Mouse (Mus musculus) forelimb bud, embryonic 11.5 days (tissue): Measurements from ENCODE around the gene Zfp988.
"Not testable (repeated sequence)": the region's sequence is repeated elsewhere in the genome, so short reads cannot be mapped to it uniquely, and the experiment has no call there.

ENCODE experiments used
- DNase-seq: peaks from one replicate; pipeline ENCODE4 v3.0.0-alpha.2; 2012; ENCODE audit warnings: low read depth, low spot score

The Zfp988 gene

DNA sequence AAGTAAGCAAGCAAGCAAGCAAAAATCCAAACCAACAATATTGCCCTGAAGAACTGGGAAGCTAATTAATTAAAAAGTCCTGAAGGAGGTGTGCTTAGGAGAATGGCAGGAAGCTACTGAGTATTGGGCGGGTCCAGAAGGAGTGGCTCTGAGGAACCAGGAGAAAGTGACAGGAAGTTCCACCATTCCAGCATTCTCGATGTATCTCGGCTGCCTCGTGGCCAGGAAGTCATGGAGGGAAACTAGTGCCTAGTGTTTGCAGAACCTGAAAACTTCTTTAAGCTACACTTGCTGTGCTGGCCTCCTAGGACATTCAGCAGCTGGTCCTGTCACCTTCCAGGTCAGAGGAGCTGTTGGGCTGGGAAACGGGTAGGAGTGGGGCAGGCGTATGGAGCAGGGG lies at the start of gene Zfp988:
Gene Zfp988 (plus strand): TSS at position 239 of the 400 bp plus-strand sequence.
- not testable (repeated sequence) for DNase-seq

- DNase-seq, result not testable (repeated sequence)
Observed at GRCm38 (mm10) chr4:147262708-147263107, 42.8 kb upstream of the Zfp988 start.

- DNase-seq, result not testable (repeated sequence)
Observed at GRCm38 (mm10) chr4:147267302-147267701, 38.2 kb upstream of the Zfp988 start.

DNA sequence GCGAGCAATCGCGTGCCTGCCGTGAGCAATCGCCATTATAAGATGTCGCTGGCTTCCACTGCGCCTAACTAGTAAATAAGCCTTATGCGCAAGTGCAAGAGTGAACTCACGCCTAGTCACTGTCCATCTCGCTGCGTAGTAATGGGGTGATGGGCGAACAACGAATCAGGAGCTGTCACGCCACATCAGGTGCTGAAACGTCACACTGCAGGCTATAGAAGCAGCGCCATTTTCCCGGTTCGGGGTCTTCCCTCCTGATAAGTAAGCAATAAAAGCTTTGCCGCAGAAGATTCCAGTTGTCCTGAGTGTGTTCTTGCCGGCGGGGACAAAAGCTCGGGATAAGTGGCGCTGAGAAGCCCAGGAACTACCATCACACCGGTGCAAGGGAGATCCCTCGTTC lies 36.7 kb upstream of the Zfp988 start:
- not testable (repeated sequence) for DNase-seq

- not testable (repeated sequence) for DNase-seq
Observed at GRCm38 (mm10) chr4:147270026-147270425, 35.4 kb upstream of the Zfp988 start.

- not testable (repeated sequence) for DNase-seq
Observed at GRCm38 (mm10) chr4:147271601-147272000, 33.9 kb upstream of the Zfp988 start.

DNA sequence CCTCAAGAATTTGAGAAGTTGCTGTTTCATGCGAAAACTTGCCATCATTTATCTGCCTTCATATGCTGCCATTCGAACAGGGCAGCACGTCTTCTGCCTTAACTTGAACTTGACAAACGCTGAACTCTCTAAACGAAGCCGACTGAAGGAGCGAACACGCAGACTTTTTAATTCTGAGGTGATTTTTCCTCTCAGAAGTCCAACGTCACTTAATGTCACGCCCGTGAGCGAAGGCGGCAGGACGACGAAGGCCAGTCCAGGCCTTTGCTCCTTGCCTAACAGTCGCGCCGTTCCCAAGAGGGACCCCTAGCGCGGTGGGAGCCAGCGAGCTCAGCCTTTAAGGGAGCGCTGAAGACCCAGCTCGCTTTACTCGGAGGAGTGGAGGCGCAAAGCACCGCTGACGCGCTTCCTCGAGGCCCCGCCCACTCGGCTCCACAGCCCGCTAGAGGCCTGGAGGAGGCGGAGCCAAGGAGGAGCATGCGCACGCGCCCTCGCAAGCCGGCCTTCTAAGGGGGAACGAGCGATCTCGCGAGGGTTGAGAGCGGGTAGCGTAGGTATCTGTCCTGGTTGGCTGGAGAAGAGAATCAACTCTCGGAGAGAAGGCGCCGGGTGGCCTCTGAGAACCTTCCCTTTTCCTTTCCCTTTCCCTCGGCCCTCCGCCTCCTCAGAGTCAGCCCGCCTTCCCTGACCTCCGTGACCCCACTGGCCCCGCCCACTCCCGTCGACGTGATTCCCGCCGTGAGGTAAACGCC lies 30.3 kb upstream of the Zfp988 start:
- DNase-seq, result not testable (repeated sequence)

DNA sequence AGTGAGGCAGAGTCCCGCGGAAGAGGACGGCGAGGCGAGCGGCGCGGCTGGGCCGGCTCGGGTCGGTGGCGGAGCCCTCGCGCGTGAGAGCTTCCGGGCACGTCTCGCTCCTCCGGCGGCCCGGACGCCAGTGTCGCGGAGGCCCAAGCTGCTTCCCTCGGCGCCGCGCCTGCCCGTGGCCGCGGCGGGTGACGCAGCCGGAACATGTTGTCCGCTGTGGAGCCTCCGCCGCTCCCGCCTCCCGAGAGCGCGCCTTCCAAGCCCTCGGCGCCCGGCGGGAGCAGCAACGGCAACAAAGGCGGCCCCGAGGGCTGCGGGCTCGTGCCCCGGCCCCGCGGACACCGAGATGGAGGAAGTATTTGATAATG lies 29.7 kb upstream of the Zfp988 start:
- not testable (repeated sequence) for DNase-seq

- not testable (repeated sequence) for DNase-seq
Observed at GRCm38 (mm10) chr4:147280406-147280805, 25.1 kb upstream of the Zfp988 start.

DNA sequence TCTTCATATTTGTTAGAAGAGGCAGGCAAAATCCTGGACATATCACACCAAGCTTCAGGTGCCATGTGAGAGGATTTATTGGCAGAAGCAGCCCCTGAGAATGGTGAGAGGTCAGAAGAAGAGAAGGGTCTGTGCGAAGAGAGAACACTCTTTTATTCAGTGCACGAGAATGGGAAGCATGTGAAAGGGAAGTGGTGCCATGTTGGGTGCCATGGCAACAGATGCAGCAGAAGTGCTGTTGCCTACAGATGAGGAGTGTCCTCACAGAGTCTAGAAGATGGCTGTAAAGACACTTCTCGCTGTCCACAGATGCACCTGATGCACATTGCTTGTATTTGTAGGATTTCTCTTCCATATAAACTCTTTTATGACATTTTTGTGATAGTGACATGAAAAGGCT lies 6.9 kb upstream of the Zfp988 start:
- not testable (repeated sequence) for DNase-seq

DNA sequence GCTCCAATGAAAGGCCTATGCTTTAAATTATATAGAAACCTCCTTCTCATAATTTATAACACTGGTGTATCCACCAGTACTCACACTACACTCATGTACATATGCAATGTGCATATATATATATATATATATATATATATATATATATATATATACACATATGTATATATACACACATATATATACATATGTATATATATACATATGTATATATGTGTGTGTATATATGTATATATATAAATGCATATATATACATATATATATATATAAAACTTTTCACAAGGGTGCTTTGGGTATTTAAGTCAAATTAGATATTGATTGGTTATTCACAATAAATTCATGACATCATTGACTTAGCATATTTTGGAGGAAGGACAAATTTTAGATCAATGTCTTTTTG lies 3.1 kb upstream of the Zfp988 start:
- DNase-seq, result not testable (repeated sequence)

- not testable (repeated sequence) for DNase-seq
Observed at GRCm38 (mm10) chr4:147335036-147335690, 29.7 kb downstream of the Zfp988 start.

- not testable (repeated sequence) for DNase-seq
Observed at GRCm38 (mm10) chr4:147335691-147336367, 30.4 kb downstream of the Zfp988 start.

DNA sequence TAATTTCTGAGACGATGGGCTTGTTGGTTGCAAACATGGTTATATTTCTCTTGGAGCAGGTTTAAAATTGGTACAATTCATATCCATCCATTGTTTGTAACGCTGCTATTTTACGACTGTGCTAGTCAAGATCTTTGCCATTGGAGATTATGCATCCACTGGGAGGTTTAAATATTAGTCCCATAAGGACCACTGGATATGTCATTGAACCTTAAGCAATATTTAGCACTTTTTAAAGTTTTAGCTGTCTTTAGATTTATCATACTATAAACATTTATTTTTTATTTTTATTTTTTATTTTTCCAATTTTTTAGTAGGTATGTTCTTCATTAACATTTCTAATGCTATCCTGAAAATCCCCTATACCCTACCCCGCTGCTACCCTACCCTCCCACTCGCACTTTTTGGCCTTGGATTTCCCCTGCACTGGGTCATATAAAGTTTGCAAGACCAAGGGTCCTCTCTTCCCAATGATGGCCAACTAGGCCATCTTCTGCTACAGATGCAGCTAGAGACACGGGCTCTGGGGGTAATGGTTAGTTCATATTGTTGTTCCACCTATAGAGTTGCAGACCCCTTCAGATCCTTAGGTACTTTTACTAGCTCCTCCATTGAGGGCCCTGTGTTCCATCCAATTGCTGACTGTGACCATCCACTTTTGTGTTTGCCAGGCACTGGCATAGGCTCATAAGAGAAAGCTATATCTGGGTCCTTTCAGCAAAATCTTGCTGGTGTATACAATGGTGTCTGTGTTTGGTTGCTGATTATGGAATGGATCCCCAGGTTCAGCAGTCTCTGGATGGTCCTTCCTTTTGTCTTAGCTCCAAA lies 31.1 kb downstream of the Zfp988 start:
- not testable (repeated sequence) for DNase-seq

DNA sequence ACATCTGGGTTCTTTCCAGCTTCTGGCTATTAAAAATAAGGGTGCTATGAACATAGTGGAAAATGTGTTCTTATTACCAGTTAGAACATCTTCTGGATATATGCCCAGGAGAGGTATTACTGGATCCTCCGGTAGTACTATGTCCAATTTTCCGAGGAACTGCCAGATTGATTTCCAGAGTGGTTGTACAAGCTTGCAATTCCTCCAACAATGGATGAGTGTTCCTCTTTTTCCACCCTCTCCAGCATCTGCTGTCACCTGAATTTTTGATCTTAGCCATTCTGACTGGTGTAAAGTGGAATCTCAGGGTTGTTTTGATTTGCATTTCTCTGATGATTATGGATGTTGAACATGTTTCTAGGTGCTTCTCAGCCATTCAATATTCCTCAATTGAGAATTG lies 32.0 kb downstream of the Zfp988 start:
- DNase-seq, result not testable (repeated sequence)

DNA sequence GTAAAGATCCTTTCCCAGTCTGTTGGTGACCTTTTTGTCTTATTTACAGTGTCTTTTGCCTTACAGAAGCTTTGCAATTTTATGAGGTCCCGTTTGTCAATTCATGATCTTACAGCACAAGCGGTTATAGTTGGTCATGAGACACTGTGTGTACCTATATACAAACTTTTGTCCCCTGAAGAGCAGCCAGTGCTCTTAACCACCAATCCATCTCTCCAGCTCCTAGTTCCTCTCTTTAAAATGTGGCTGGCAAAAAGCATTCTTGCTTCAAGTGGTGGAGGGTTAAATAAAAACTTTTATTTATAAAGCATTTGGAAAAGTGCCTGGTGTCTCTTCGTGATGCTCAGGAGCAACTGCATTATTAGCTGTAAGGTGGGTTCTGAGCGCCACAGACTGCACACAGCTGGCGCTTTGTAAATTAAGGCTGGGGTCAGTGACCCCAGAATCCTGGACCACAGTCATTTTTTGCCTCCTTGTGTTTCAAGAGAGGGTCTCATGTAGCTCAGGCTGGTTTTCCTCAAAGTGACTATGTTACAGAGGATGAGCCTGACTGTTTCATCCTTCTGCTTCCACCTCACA lies 32.6 kb downstream of the Zfp988 start:
- DNase-seq, result no peak

GRCm38 (mm10) chr4:147338706-147339105 lies 33.2 kb downstream of the Zfp988 start:
- DNase-seq, result not testable (repeated sequence)

DNA sequence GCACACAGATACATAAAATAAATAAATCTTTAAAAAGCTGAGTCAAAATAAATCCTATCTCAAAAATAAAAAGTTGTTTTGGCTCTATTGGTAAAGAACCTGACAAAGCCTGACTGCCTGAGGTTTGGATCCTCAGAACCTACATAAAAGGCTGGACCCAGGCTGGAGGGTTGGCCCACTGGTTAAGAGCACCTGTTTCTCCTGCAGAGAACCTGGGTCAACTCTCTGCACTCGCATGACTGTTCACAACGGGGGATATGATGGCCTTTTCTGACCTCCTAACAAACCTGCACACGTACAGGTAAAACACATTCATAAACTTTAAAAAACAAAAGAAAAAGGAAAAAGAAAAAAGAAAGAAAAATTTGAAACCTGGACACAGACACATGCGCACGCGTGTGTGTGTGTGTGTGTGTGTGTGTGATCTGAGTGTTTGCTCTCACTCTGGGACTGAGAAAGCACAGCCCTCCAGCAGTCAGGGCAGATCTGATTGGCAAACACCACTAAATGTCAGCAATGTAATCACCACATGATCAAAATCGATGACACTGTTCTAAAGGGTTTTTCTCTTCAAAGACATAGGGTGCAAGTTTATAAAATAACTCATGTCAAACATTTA lies 34.2 kb downstream of the Zfp988 start:
- DNase-seq, result not testable (repeated sequence)

DNA sequence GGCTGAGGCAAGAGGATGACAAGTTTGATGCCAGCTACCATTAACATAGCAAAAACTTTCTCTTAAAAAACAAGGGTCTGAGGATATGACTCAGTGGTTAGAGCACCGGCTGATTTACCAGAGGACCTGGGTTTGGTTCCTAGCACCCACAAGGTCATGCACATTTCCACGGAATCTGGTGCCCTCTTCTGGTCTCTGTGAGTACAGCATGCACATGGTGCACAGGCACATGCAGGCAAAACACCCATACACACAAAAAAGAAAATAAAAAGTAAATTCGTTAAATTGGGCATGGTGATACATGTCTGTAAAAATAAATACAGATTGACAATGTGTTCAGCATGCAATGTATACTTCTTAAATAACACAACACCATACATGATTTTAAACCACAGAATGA lies 34.8 kb downstream of the Zfp988 start:
- not testable (repeated sequence) for DNase-seq

DNA sequence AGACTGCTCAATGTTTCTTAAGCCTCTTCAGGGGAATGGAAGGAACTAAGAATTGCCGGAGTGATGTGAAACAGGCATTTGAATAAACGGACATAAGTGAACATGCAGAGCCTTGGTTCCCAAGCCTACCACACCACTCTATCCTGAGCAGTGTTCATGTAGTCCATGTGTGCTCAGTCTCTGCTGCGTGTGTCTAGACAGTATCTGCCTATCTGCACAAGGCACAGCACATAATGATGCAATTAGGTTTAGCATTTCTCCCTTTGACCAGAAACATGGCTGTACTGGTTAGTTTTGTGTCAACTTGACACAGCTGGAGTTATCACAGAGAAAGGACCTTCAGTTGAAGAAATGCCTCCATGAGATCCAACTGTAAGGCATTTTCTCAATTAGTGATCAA lies 35.4 kb downstream of the Zfp988 start:
- DNase-seq, result not testable (repeated sequence)
